Mouse (Mus musculus) bone marrow, adult 2 months (tissue): ENCODE measurements around the gene Sdk2.

ENCODE experiments used
- CTCF ChIP-seq: fragments of 200-500 bp; IDR thresholded peaks from 2 replicates; pipeline ENCODE4 v1.5.1; 2011; ENCODE audit warnings: low read length, control low read depth; ENCODE audit not compliant: control insufficient read depth, insufficient read depth
- POLR2A ChIP-seq: fragments of 200-500 bp; IDR thresholded peaks from 2 replicates; pipeline ENCODE4 v1.6.1; 2011; ENCODE audit warnings: low read depth, mild to moderate bottlenecking, control low read depth, low read length, borderline replicate concordance; ENCODE audit not compliant: control insufficient read depth

- no peak for TF ChIP-seq CTCF
- no peak for TF ChIP-seq POLR2A
Observed at GRCm38 (mm10) chr11:113739213-113739612, 327.6 kb downstream of the Sdk2 start.
